ENCODE assay signal across 21 mouse cellular contexts in the genomic region with DNA sequence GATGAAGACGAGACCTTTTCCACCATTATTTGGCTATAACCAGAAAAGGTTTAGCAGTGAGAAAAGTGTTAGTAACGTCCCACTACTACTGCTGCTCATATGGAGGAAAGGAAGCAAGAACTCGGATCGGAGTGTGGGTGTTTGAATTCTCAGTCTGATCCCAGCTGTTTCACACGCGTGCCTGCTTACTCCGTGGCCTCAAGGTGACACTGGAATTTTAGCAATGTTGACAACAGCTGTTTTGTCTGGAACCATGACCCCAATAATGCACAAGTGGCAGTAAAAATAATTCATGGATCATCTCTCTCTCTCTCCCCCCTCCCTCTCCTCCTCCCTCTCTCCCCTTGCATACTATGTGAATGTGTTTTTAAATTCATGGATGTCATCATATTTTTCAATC.
DNase-seq lines count a peak whose midpoint lies in the region; ATAC-seq and TF ChIP-seq lines count a peak whose summit lies in the region.
"Had no signal": no experiment of that assay in that cellular context is flagged by ENCODE, and none has a peak within 500 bp of the region (broad histone marks: within the 10 kb centered on the region; RNA-seq: fewer than 3 reads in every experiment).

No protein-coding gene starts in this region.

- no peak overlapping the region for H3K9ac ChIP-seq in embryonic facial prominence, embryonic 14.5 days (ENCODE audit: low read depth, low read length)
- H3K9ac ChIP-seq in limb, embryonic 14.5 days (ENCODE audit: low read depth, low read length, severe bottlenecking), result no peak overlapping the region

- peak; percentile 20 for DNase-seq in embryonic facial prominence, embryonic 14.5 days (ENCODE audit: low spot score)
- no peak for DNase-seq in embryonic facial prominence, embryonic 10.5 days (ENCODE audit: low spot score)
- no peak for DNase-seq in limb, embryonic 14.5 days (ENCODE audit: low spot score)
- no peak for DNase-seq in limb, embryonic 10.5 days (ENCODE audit: low spot score)
- DNase-seq in heart, postnatal 4 days, result no peak
- DNase-seq: adrenal gland, adult 2 months; adrenal gland, adult 8-10 months; adrenal gland, postnatal 10 days; adrenal gland, postnatal 14 days; adrenal gland, postnatal 25 days; adrenal gland, postnatal 36 days; B cell, adult 2 months; cerebellum, adult 11 months; cerebellum, adult 11-12 months; cerebellum, adult 18-20 months had no signal

- H3K4me1 ChIP-seq in embryonic facial prominence, embryonic 14.5 days (ENCODE audit: control insufficient read depth, insufficient read depth, low read length), result 0 out of 2 replicates have a peak, but pooled peaks cover 3% of the 10 kb centered on the region
- no peaks in the 10 kb centered on the region for H3K4me1 ChIP-seq in embryonic facial prominence, embryonic 10.5 days
- no peaks in the 10 kb centered on the region for H3K4me1 ChIP-seq in limb, embryonic 14.5 days (ENCODE audit: control insufficient read depth, insufficient read depth, low read length)
- H3K4me1 ChIP-seq in limb, embryonic 10.5 days, result peaks cover 3% of the 10 kb centered on the region; the same call in 1 of the 2 replicates

- H3K36me3 ChIP-seq in embryonic facial prominence, embryonic 14.5 days (ENCODE audit: control insufficient read depth, insufficient read depth, low read length), result no peaks in the 10 kb centered on the region
- H3K36me3 ChIP-seq in embryonic facial prominence, embryonic 10.5 days (replicated peaks), result no peaks in the 10 kb centered on the region
- no peaks in the 10 kb centered on the region for H3K36me3 ChIP-seq in limb, embryonic 14.5 days (ENCODE audit: control insufficient read depth, insufficient read depth, low read length)
- no peaks in the 10 kb centered on the region for H3K36me3 ChIP-seq in limb, embryonic 10.5 days
- H3K36me3 ChIP-seq in myocyte (ENCODE audit: control insufficient read depth, insufficient read depth), result no peaks in the 10 kb centered on the region
- H3K36me3 ChIP-seq: G1E had no signal

- ATAC-seq in embryonic facial prominence, embryonic 14.5 days (ENCODE audit: low read depth), result no peak
- peak; percentile 44; the same call in 1 of the 2 replicates for ATAC-seq in limb, embryonic 14.5 days (ENCODE audit: low FRiP score, low read depth)
- ATAC-seq: activated CD4-positive, CD25-positive, alpha-beta regulatory T cell, adult 4 months; CD4-positive, CD25-positive, alpha-beta regulatory T cell, adult 4 months; Patski had no signal

- H3K4me3 ChIP-seq in embryonic facial prominence, embryonic 14.5 days (ENCODE audit: low read depth, low read length), result no peak overlapping the region
- H3K4me3 ChIP-seq in embryonic facial prominence, embryonic 10.5 days, result no peak overlapping the region
- no peak overlapping the region for H3K4me3 ChIP-seq in limb, embryonic 14.5 days (replicated peaks; ENCODE audit: low read length)
- no peak overlapping the region for H3K4me3 ChIP-seq in limb, embryonic 10.5 days
- H3K4me3 ChIP-seq in myocyte, result no peak overlapping the region

- H3ac ChIP-seq in myocyte (ENCODE audit: control insufficient read depth, insufficient read length), result no peak overlapping the region

- 56% methylated on average over 7 of the region's 7 CpGs for whole genome bisulfite sequencing in embryonic facial prominence, embryonic 14.5 days
- 86% methylated on average over 7 of the region's 7 CpGs for WGBS in embryonic facial prominence, embryonic 10.5 days
- 65% methylated on average over 7 of the region's 7 CpGs for WGBS in limb, embryonic 14.5 days
- WGBS in limb, embryonic 10.5 days, result 88% methylated on average over 7 of the region's 7 CpGs

- no peak for TF ChIP-seq POLR2A in limb, embryonic 14.5 days (IDR thresholded peaks at IDR 0.05; ENCODE audit: borderline replicate concordance, extremely low read depth, insufficient read depth, insufficient read length)
- TF ChIP-seq POLR2A in myocyte (IDR thresholded peaks at IDR 0.05; ENCODE audit: insufficient read length, low read depth), result no peak

- H3K27me3 ChIP-seq in embryonic facial prominence, embryonic 14.5 days (replicated peaks; ENCODE audit: control insufficient read depth, insufficient read depth, low read length), result no peaks in the 10 kb centered on the region
- no peaks in the 10 kb centered on the region for H3K27me3 ChIP-seq in embryonic facial prominence, embryonic 10.5 days (replicated peaks; ENCODE audit: low read depth, poor library complexity, severe bottlenecking)
- no peaks in the 10 kb centered on the region for H3K27me3 ChIP-seq in limb, embryonic 14.5 days (ENCODE audit: control insufficient read depth, insufficient read depth, low read length)
- H3K27me3 ChIP-seq in limb, embryonic 10.5 days (ENCODE audit: low read depth, poor library complexity, severe bottlenecking), result no peaks in the 10 kb centered on the region
- no peaks in the 10 kb centered on the region for H3K27me3 ChIP-seq in myocyte (ENCODE audit: control insufficient read depth, insufficient read depth, insufficient read length)
- H3K27me3 ChIP-seq: CH12.LX had no signal

- H3K27ac ChIP-seq in embryonic facial prominence, embryonic 14.5 days (replicated peaks; ENCODE audit: low read depth, low read length), result no peak overlapping the region
- H3K27ac ChIP-seq in embryonic facial prominence, embryonic 10.5 days (replicated peaks), result no peak overlapping the region
- no peak overlapping the region for H3K27ac ChIP-seq in limb, embryonic 14.5 days (replicated peaks; ENCODE audit: low read depth, low read length)
- no peak overlapping the region for H3K27ac ChIP-seq in limb, embryonic 10.5 days

- H3K9me3 ChIP-seq in embryonic facial prominence, embryonic 14.5 days (ENCODE audit: control insufficient read depth, low read length), result no peaks in the 10 kb centered on the region
- no peaks in the 10 kb centered on the region for H3K9me3 ChIP-seq in embryonic facial prominence, embryonic 10.5 days
- H3K9me3 ChIP-seq in limb, embryonic 14.5 days (ENCODE audit: control insufficient read depth, low read length), result no peaks in the 10 kb centered on the region
- H3K9me3 ChIP-seq in limb, embryonic 10.5 days (replicated peaks), result no peaks in the 10 kb centered on the region
- H3K9me3 ChIP-seq: G1E had no signal

- H3K79me2 ChIP-seq in myocyte (ENCODE audit: control insufficient read depth, insufficient read depth), result no peaks in the 10 kb centered on the region

- no peak overlapping the region for H3K4me2 ChIP-seq in embryonic facial prominence, embryonic 14.5 days (ENCODE audit: low read depth, low read length)
- H3K4me2 ChIP-seq in limb, embryonic 14.5 days (replicated peaks; ENCODE audit: low read depth, low read length, severe bottlenecking), result no peak overlapping the region
- peak overlapping the region; percentile 68 for H3K4me2 ChIP-seq in myocyte (ENCODE audit: low read depth)

TF ChIP-seq in myocyte, 11 proteins besides CTCF, POLR2A, EP300 and RAD21:
- TF ChIP-seq POLR2AphosphoS2 (IDR thresholded peaks at IDR 0.05; ENCODE audit: insufficient read length, low read depth) (no peak), TCF12 (IDR thresholded peaks at IDR 0.05; ENCODE audit: insufficient read depth, poor library complexity, severe bottlenecking) (peak; percentile 78), CEBPB (IDR thresholded peaks at IDR 0.05; ENCODE audit: insufficient read depth, poor library complexity, severe bottlenecking) (no peak), TCF3 (IDR thresholded peaks at IDR 0.05; ENCODE audit: insufficient read length, low read depth) (peak; percentile 33), E2F4 (IDR thresholded peaks at IDR 0.05; ENCODE audit: insufficient read depth) (no peak), REST (IDR thresholded peaks at IDR 0.05; ENCODE audit: insufficient read depth, insufficient read length) (no peak), MAX (IDR thresholded peaks at IDR 0.05; ENCODE audit: low read depth) (no peak), SRF (IDR thresholded peaks at IDR 0.05; ENCODE audit: control insufficient read depth, insufficient read length, low read depth) (no peak), MYOD1 (IDR thresholded peaks at IDR 0.05; ENCODE audit: control insufficient read depth in 1 of 3, insufficient read length in 2 of 3, low read depth in 2 of 3) (peak in 1 of 3 experiments; percentile 65), USF1 (IDR thresholded peaks at IDR 0.05; ENCODE audit: low read depth) (no peak), MYOG (IDR thresholded peaks at IDR 0.05; ENCODE audit: control insufficient read depth in 1 of 3, insufficient read depth in 1 of 3, insufficient read length in 2 of 3, low read depth in 2 of 3) (peak in 1 of 3 experiments; percentile 81)
